Mouse (Mus musculus): Measurements from ENCODE around the gene Ring1.
"Not testable (repeated sequence)": the region's sequence is repeated elsewhere in the genome, so short reads cannot be mapped to it uniquely, and the experiment has no call there.

DNA sequence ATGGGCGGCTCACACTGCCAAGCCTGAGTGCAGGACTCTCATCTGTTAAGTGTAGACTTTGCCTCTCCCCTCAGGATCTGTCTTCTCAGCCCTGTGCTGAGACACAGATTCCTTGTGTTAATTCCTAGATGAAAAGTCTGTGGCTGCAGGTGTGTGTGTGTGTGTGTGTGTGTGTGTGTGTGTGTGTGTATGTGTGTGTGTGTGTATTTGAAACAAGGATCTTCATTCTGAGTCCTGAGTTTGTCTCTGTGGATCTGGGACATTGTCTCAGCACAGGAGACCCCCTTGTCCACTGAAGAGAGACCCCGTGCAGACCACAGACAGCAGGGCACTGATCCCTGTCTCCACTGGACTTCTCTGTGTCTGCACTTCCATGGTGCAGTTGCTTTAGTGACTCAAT lies 23.7 kb downstream of the Ring1 start:
- not testable (repeated sequence) for TF ChIP-seq CTCF (IDR thresholded peaks at IDR 0.05; ENCODE audit: extremely low read depth, insufficient read length, insufficient replicate concordance, low read depth, low read length); POLR2A (IDR thresholded peaks at IDR 0.05; ENCODE audit: low read depth, low read length)

Data from small intestine, adult 2 months (tissue).